Comparison of ENCODE assay signal across 32 mouse cellular contexts in genomic region chr11:57498215-57498614, GRCm38 (mm10).
"Had no signal": no experiment of that assay in that cellular context is flagged by ENCODE, and none has a peak within 500 bp of the region (broad histone marks: within the 10 kb centered on the region; RNA-seq: fewer than 3 reads in every experiment).

No protein-coding gene starts in this region.

- H3K4me1 ChIP-seq: heart, embryonic 10.5 days; hindbrain, embryonic 12.5 days; hindbrain, embryonic 13.5 days; hindbrain, embryonic 15.5 days; intestine, embryonic 15.5 days; kidney, embryonic 15.5 days had no signal

- H3K27ac ChIP-seq: heart, embryonic 10.5 days; heart, embryonic 13.5 days; heart, embryonic 15.5 days; hindbrain, embryonic 10.5 days; hindbrain, embryonic 12.5 days; hindbrain, embryonic 13.5 days; hindbrain, embryonic 14.5 days; hindbrain, embryonic 15.5 days; hindbrain, postnatal 0 days; intestine, embryonic 15.5 days; kidney, embryonic 15.5 days; kidney, postnatal 0 days; layer of hippocampus, adult 2 months; left cerebral cortex, adult 2 months had no signal

- H3K4me2 ChIP-seq: heart, embryonic 11.5 days; heart, embryonic 12.5 days; heart, embryonic 13.5 days; heart, embryonic 15.5 days; hindbrain, embryonic 12.5 days; hindbrain, embryonic 13.5 days; hindbrain, embryonic 14.5 days; hindbrain, embryonic 15.5 days; intestine, embryonic 15.5 days; kidney, embryonic 15.5 days had no signal

- H3K9ac ChIP-seq: heart, embryonic 12.5 days; heart, embryonic 13.5 days; heart, embryonic 15.5 days; hindbrain, embryonic 12.5 days; hindbrain, embryonic 13.5 days; hindbrain, embryonic 14.5 days; hindbrain, embryonic 15.5 days; intestine, embryonic 15.5 days; kidney, embryonic 15.5 days had no signal

- DNase-seq: heart, postnatal 10 days; heart, postnatal 14 days; heart, postnatal 36 days; heart, postnatal 4 days; kidney, adult 11 months; kidney, adult 18-20 months; kidney, adult 2 months; kidney, adult 8-10 months; kidney, adult 9 months; kidney, postnatal 10 days; kidney, postnatal 14 days; kidney, postnatal 25 days; kidney, postnatal 36 days; kidney, postnatal 4 days; layer of hippocampus, adult 9-11 months; layer of hippocampus, postnatal 36 days had no signal

- H3K9me3 ChIP-seq: heart, embryonic 10.5 days; heart, embryonic 12.5 days; heart, embryonic 13.5 days; heart, embryonic 15.5 days; hindbrain, embryonic 10.5 days; hindbrain, embryonic 12.5 days; hindbrain, embryonic 13.5 days; hindbrain, embryonic 15.5 days; intestine, embryonic 15.5 days; kidney, embryonic 15.5 days had no signal

- H3K27me3 ChIP-seq: heart, embryonic 12.5 days; heart, embryonic 13.5 days; heart, embryonic 15.5 days; hindbrain, embryonic 12.5 days; hindbrain, embryonic 13.5 days; hindbrain, embryonic 15.5 days; intestine, embryonic 15.5 days; kidney, embryonic 15.5 days had no signal

- H3K4me3 ChIP-seq: heart, embryonic 10.5 days; heart, embryonic 12.5 days; heart, embryonic 13.5 days; heart, embryonic 15.5 days; hindbrain, embryonic 10.5 days; hindbrain, embryonic 12.5 days; hindbrain, embryonic 13.5 days; hindbrain, embryonic 15.5 days; intestine, embryonic 15.5 days; kidney, embryonic 15.5 days; layer of hippocampus, adult 2 months; left cerebral cortex, adult 2 months had no signal
